In the genomic region with DNA sequence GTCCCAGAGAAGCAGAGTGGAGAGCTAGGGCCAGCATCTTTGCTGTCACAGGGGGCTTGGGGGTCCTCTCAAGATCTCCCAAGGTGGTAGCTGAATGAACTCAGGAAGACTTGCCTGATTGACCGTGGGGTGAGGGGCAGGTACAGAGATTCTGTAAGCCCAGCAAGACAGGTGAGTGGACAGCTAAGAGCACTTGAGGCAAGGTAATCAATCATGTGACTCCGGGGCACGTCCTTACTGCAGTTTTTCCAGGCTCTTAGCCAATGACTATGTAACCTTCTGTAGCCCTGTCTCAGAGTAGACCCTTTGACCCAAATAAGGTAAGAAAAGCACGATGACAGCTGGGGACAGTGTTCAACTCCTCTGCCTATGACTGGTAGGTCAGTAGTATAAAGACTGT, we compare ENCODE assay signal across 13 mouse cellular contexts. TPM values are rescaled to one million over a fixed set of nuclear protein-coding genes. Genes with fewer than 3 reads are reported as not detected.
DNase-seq lines count a peak whose midpoint lies in the region; TF ChIP-seq lines count a peak whose summit lies in the region.
"Had no signal": no experiment of that assay in that cellular context is flagged by ENCODE, and none has a peak within 500 bp of the region (broad histone marks: within the 10 kb centered on the region; RNA-seq: fewer than 3 reads in every experiment).

No protein-coding gene starts in this region.

- H3K9me3 ChIP-seq in heart, embryonic 10.5 days, result no peaks in the 10 kb centered on the region
- H3K9me3 ChIP-seq in embryonic facial prominence, embryonic 10.5 days, result no peaks in the 10 kb centered on the region
- H3K9me3 ChIP-seq in limb, embryonic 10.5 days (replicated peaks), result no peaks in the 10 kb centered on the region
- H3K9me3 ChIP-seq: megakaryocyte, embryonic 14.5 days; midbrain, embryonic 15.5 days; neural tube, embryonic 13.5 days had no signal

- TF ChIP-seq CTCF in layer of hippocampus, adult 2 months (conservative IDR thresholded peaks at IDR 0.05), result no peak

- peaks cover 40% of the 10 kb centered on the region for H3K4me1 ChIP-seq in heart, embryonic 10.5 days
- H3K4me1 ChIP-seq in embryonic facial prominence, embryonic 10.5 days, result peaks cover 35% of the 10 kb centered on the region
- peaks cover 13% of the 10 kb centered on the region for H3K4me1 ChIP-seq in limb, embryonic 10.5 days

- no peak overlapping the region for H3K4me3 ChIP-seq in heart, embryonic 10.5 days
- H3K4me3 ChIP-seq in embryonic facial prominence, embryonic 10.5 days, result no peak overlapping the region
- no peak overlapping the region for H3K4me3 ChIP-seq in limb, embryonic 10.5 days
- H3K4me3 ChIP-seq in layer of hippocampus, adult 2 months, result no peak overlapping the region
- H3K4me3 ChIP-seq: embryonic facial prominence, embryonic 13.5 days; midbrain, embryonic 15.5 days; neural tube, embryonic 13.5 days had no signal

- WGBS in heart, embryonic 10.5 days, result 61% methylated on average over 4 of the region's 4 CpGs
- 71% methylated on average over 4 of the region's 4 CpGs for WGBS in embryonic facial prominence, embryonic 10.5 days
- WGBS in limb, embryonic 10.5 days, result 59% methylated on average over 4 of the region's 4 CpGs

- peak overlapping the region; percentile 60; the same call in 1 of the 2 replicates for H3K27ac ChIP-seq in heart, embryonic 10.5 days
- H3K27ac ChIP-seq in embryonic facial prominence, embryonic 10.5 days (replicated peaks), result peak overlapping the region; percentile 75
- peak overlapping the region; percentile 38; the same call in 1 of the 2 replicates for H3K27ac ChIP-seq in limb, embryonic 10.5 days
- no peak overlapping the region for H3K27ac ChIP-seq in layer of hippocampus, adult 2 months
- H3K27ac ChIP-seq: embryonic facial prominence, embryonic 13.5 days; hindbrain, embryonic 14.5 days; neural tube, embryonic 13.5 days had no signal

- no peaks in the 10 kb centered on the region for H3K27me3 ChIP-seq in heart, embryonic 10.5 days (ENCODE audit: insufficient read depth, poor library complexity, severe bottlenecking)
- H3K27me3 ChIP-seq in embryonic facial prominence, embryonic 10.5 days (replicated peaks; ENCODE audit: low read depth, poor library complexity, severe bottlenecking), result no peaks in the 10 kb centered on the region
- H3K27me3 ChIP-seq in limb, embryonic 10.5 days (ENCODE audit: low read depth, poor library complexity, severe bottlenecking), result no peaks in the 10 kb centered on the region
- H3K27me3 ChIP-seq: embryonic facial prominence, embryonic 13.5 days; midbrain, embryonic 15.5 days; neural tube, embryonic 13.5 days had no signal

- DNase-seq in heart, embryonic 10.5 days (ENCODE audit: low spot score), result no peak
- no peak for DNase-seq in heart, postnatal 4 days
- DNase-seq in embryonic facial prominence, embryonic 10.5 days (ENCODE audit: low spot score), result no peak
- DNase-seq in limb, embryonic 10.5 days (ENCODE audit: low spot score), result no peak
- DNase-seq in lung, postnatal 25 days (ENCODE audit: low spot score), result peak; percentile 77
- DNase-seq in urinary bladder, adult 2 months (ENCODE audit: low spot score), result no peak
- DNase-seq in layer of hippocampus, adult 2 months (ENCODE audit: low spot score in 2 of 2), result no peak
- DNase-seq in adrenal gland, postnatal 14 days, result no peak

- peaks cover under 1% of the 10 kb centered on the region for H3K36me3 ChIP-seq in heart, embryonic 10.5 days
- H3K36me3 ChIP-seq in embryonic facial prominence, embryonic 10.5 days (replicated peaks), result peaks cover 14% of the 10 kb centered on the region
- peaks cover 12% of the 10 kb centered on the region for H3K36me3 ChIP-seq in limb, embryonic 10.5 days

RNA-seq across cellular contexts. Expression of a gene that starts 10.8 kb away (rescaled TPM):
- polyA plus RNA-seq in heart, embryonic 10.5 days (2016; fragmentation: Nextera tagmentation; extraction: Ambion mirVana), result 51.9 and 53.4 TPM in 2 replicates
- 10 to 100 TPM; 42.4 to 47.6 TPM for total RNA-seq in heart, postnatal 4 days (2021)
- 53.4 and 56.2 TPM in 2 replicates for polyA plus RNA-seq in embryonic facial prominence, embryonic 10.5 days (2016; fragmentation: Nextera tagmentation; extraction: Ambion mirVana)
- 46.5 and 57.1 TPM in 2 replicates for polyA plus RNA-seq in limb, embryonic 10.5 days (2016; fragmentation: Nextera tagmentation; extraction: Ambion mirVana)
- polyA plus RNA-seq in urinary bladder, adult 2 months (2012; rRNA removed), result 29.3 and 33.9 TPM in 2 replicates
- total RNA-seq in layer of hippocampus, adult 2 months (2021), result 10 to 100 TPM; 30.9 to 32.4 TPM
- total RNA-seq in adrenal gland, postnatal 14 days (2021), result 37.7 and 40.3 TPM in 2 replicates

RNA-seq across cellular contexts. Expression of a gene that starts 11.0 kb away (rescaled TPM):
- polyA plus RNA-seq in heart, embryonic 10.5 days (2016; fragmentation: Nextera tagmentation; extraction: Ambion mirVana), result 183 and 186 TPM in 2 replicates
- total RNA-seq in heart, postnatal 4 days (2021), result 100 to 1,000 TPM; 280 to 292 TPM
- polyA plus RNA-seq in embryonic facial prominence, embryonic 10.5 days (2016; fragmentation: Nextera tagmentation; extraction: Ambion mirVana), result 146 and 164 TPM in 2 replicates
- 154 and 168 TPM in 2 replicates for polyA plus RNA-seq in limb, embryonic 10.5 days (2016; fragmentation: Nextera tagmentation; extraction: Ambion mirVana)
- 206 and 215 TPM in 2 replicates for polyA plus RNA-seq in urinary bladder, adult 2 months (2012; rRNA removed)
- total RNA-seq in layer of hippocampus, adult 2 months (2021), result 100 to 1,000 TPM in 1 of 2 experiments, 10 to 100 TPM in 1; 99.5 to 106 TPM
- total RNA-seq in adrenal gland, postnatal 14 days (2021), result 286 and 307 TPM in 2 replicates
